ENCODE assay signal across 13 mouse cellular contexts in genomic region chr19:41344666-41345027, GRCm38 (mm10). TPM values are rescaled to one million over a fixed set of nuclear protein-coding genes. Genes with fewer than 3 reads are reported as not detected.
A peak's percentile ranks its signal among the peaks of the same experiment; 100 is the strongest.
DNase-seq lines count a peak whose midpoint lies in the region; ATAC-seq and TF ChIP-seq lines count a peak whose summit lies in the region.
"Had no signal": no experiment of that assay in that cellular context is flagged by ENCODE, and none has a peak within 500 bp of the region (broad histone marks: within the 10 kb centered on the region; RNA-seq: fewer than 3 reads in every experiment).

No protein-coding gene starts in this region.

- peaks cover 80% of the 10 kb centered on the region for H3K79me2 ChIP-seq in macrophage (ENCODE audit: inconsistent target)

- no peaks in the 10 kb centered on the region for H3K27me3 ChIP-seq in forebrain, embryonic 10.5 days (ENCODE audit: poor library complexity, severe bottlenecking)
- H3K27me3 ChIP-seq in forebrain, embryonic 15.5 days: no peaks in the 10 kb centered on the region
- no peaks in the 10 kb centered on the region for H3K27me3 ChIP-seq in midbrain, embryonic 14.5 days (ENCODE audit: control insufficient read depth, insufficient read depth, low read length)
- H3K27me3 ChIP-seq: limb, embryonic 15.5 days; midbrain, embryonic 13.5 days had no signal

- H3K36me3 ChIP-seq in forebrain, embryonic 10.5 days (replicated peaks): no peaks in the 10 kb centered on the region
- no peaks in the 10 kb centered on the region for H3K36me3 ChIP-seq in forebrain, embryonic 15.5 days
- peaks cover 7% of the 10 kb centered on the region; the same call in 1 of the 2 replicates for H3K36me3 ChIP-seq in macrophage (ENCODE audit: inconsistent target)
- H3K36me3 ChIP-seq in midbrain, embryonic 14.5 days (ENCODE audit: control insufficient read depth, insufficient read depth, low read length): no peaks in the 10 kb centered on the region
- H3K36me3 ChIP-seq: limb, embryonic 15.5 days; midbrain, embryonic 13.5 days had no signal

- 87% methylated on average over 8 of the region's 8 CpGs for WGBS in forebrain, embryonic 10.5 days
- 89% methylated on average over 8 of the region's 8 CpGs for WGBS in forebrain, embryonic 15.5 days
- 4% methylated on average over 8 of the region's 8 CpGs for WGBS in bone marrow, adult 2 months
- 5% methylated on average over 8 of the region's 8 CpGs for WGBS in macrophage (ENCODE audit: missing documents)
- 91% methylated on average over 8 of the region's 8 CpGs for WGBS in midbrain, embryonic 14.5 days

- H3K9ac ChIP-seq in forebrain, embryonic 15.5 days (replicated peaks): no peak overlapping the region
- H3K9ac ChIP-seq in midbrain, embryonic 14.5 days (replicated peaks; ENCODE audit: low read length): no peak overlapping the region
- H3K9ac ChIP-seq: limb, embryonic 15.5 days; midbrain, embryonic 13.5 days had no signal

- H3K4me1 ChIP-seq in forebrain, embryonic 10.5 days: peaks cover 35% of the 10 kb centered on the region
- peaks cover 8% of the 10 kb centered on the region for H3K4me1 ChIP-seq in forebrain, embryonic 15.5 days
- H3K4me1 ChIP-seq in bone marrow, adult 2 months (ENCODE audit: control insufficient read depth, insufficient read depth, low read length): peaks cover 13% of the 10 kb centered on the region
- no peaks in the 10 kb centered on the region for H3K4me1 ChIP-seq in midbrain, embryonic 14.5 days (ENCODE audit: control insufficient read depth, insufficient read depth, low read length)

- H3K9me3 ChIP-seq in forebrain, embryonic 10.5 days: no peaks in the 10 kb centered on the region
- H3K9me3 ChIP-seq in forebrain, embryonic 15.5 days: no peaks in the 10 kb centered on the region
- H3K9me3 ChIP-seq in midbrain, embryonic 14.5 days (ENCODE audit: control insufficient read depth, low read length): no peaks in the 10 kb centered on the region
- H3K9me3 ChIP-seq: limb, embryonic 15.5 days; midbrain, embryonic 13.5 days had no signal

- no peak for ATAC-seq in forebrain, embryonic 15.5 days (replicated peaks)
- ATAC-seq in midbrain, embryonic 14.5 days (ENCODE audit: low FRiP score, low TSS enrichment): no peak
- ATAC-seq: midbrain, embryonic 13.5 days had no signal

- H3K4me2 ChIP-seq in forebrain, embryonic 15.5 days (replicated peaks): no peak overlapping the region
- H3K4me2 ChIP-seq in midbrain, embryonic 14.5 days (ENCODE audit: low read length): no peak overlapping the region
- H3K4me2 ChIP-seq: limb, embryonic 15.5 days; midbrain, embryonic 13.5 days had no signal

- TF ChIP-seq POLR2A in bone marrow, adult 2 months (IDR thresholded peaks at IDR 0.05; ENCODE audit: borderline replicate concordance, control insufficient read depth, low read depth, low read length): no peak

- 0 out of 2 replicates have a peak overlapping the region, but pooled peaks have one; percentile 51 for H3K27ac ChIP-seq in forebrain, embryonic 10.5 days
- no peak overlapping the region for H3K27ac ChIP-seq in forebrain, embryonic 15.5 days (replicated peaks)
- peak overlapping the region; percentile 15; the same call in 1 of the 2 replicates for H3K27ac ChIP-seq in layer of hippocampus, adult 2 months
- H3K27ac ChIP-seq in bone marrow, adult 2 months (ENCODE audit: control insufficient read depth, insufficient read depth, low read depth, low read length, poor library complexity): peak overlapping the region; percentile 93
- H3K27ac ChIP-seq in macrophage: peak overlapping the region; percentile 98
- no peak overlapping the region for H3K27ac ChIP-seq in midbrain, embryonic 14.5 days (replicated peaks; ENCODE audit: low read depth, low read length)
- H3K27ac ChIP-seq: limb, embryonic 15.5 days; midbrain, embryonic 13.5 days had no signal

- TF ChIP-seq CTCF in layer of hippocampus, adult 2 months (conservative IDR thresholded peaks at IDR 0.05): no peak
- no peak for TF ChIP-seq CTCF in bone marrow, adult 2 months (IDR thresholded peaks at IDR 0.05; ENCODE audit: control insufficient read depth, insufficient read depth, low read length)

- no peak for DNase-seq in forebrain, embryonic 10.5 days (ENCODE audit: extremely low spot score, low spot score)
- no peak for DNase-seq in layer of hippocampus, adult 2 months (ENCODE audit: low spot score in 2 of 2)
- DNase-seq in layer of hippocampus, postnatal 14 days (ENCODE audit: low spot score in 2 of 2): no peak
- DNase-seq in right cerebral cortex, postnatal 25 days: no peak
- no peak for DNase-seq in midbrain, embryonic 14.5 days
- DNase-seq: adrenal gland, postnatal 25 days; cerebellum, adult 18-20 months; right cerebral cortex, postnatal 4 days had no signal

- H3K4me3 ChIP-seq in forebrain, embryonic 10.5 days: no peak overlapping the region
- no peak overlapping the region for H3K4me3 ChIP-seq in forebrain, embryonic 15.5 days
- H3K4me3 ChIP-seq in layer of hippocampus, adult 2 months: no peak overlapping the region
- peak overlapping the region; percentile 6 for H3K4me3 ChIP-seq in bone marrow, adult 2 months (replicated peaks; ENCODE audit: control insufficient read depth, low read depth, low read length)
- H3K4me3 ChIP-seq in macrophage (ENCODE audit: inconsistent target): no peak overlapping the region
- H3K4me3 ChIP-seq in midbrain, embryonic 14.5 days (replicated peaks; ENCODE audit: low read depth, low read length): no peak overlapping the region
- H3K4me3 ChIP-seq: limb, embryonic 15.5 days; midbrain, embryonic 13.5 days had no signal

RNA-seq across cellular contexts. Expression of gene Pik3ap1, which starts 40.3 kb away (rescaled TPM):
- 1.9 and 2.4 TPM in 2 replicates for polyA plus RNA-seq in forebrain, embryonic 10.5 days (2016; fragmentation: Nextera tagmentation; extraction: Ambion mirVana)
- 1.4 and 1.6 TPM in 2 replicates for polyA plus RNA-seq in forebrain, embryonic 15.5 days (2015; fragmentation: Nextera tagmentation; extraction: Ambion mirVana)
- total RNA-seq in layer of hippocampus, adult 2 months (2021): 1 to 10 TPM; 2.0 to 2.1 TPM
- 1 to 10 TPM; 1.7 to 2.2 TPM for total RNA-seq in layer of hippocampus, postnatal 14 days (2021)
- 10.0 and 19.2 TPM in 2 replicates for polyA plus RNA-seq in bone marrow, adult 2 months (2011; ENCODE audit: insufficient read depth, insufficient read length, low replicate concordance, missing spikeins)
- total RNA-seq in macrophage (2018; cell fraction: chromatin; rRNA removed): 1,000 to 10,000 TPM in 4 of 26 experiments, 100 to 1,000 TPM in 22; 407 to 1,215 (median 770) TPM
- total RNA-seq in macrophage (2018; cell fraction: cytosol; rRNA removed): 1,000 to 10,000 TPM in 2 of 26 experiments, 100 to 1,000 TPM in 24; 359 to 1,029 (median 645) TPM
- total RNA-seq in macrophage (2018; cell fraction: nucleus; rRNA removed): 100 to 1,000 TPM; 383 to 992 (median 819) TPM
- polyA plus RNA-seq in macrophage (2018): 244 to 547 TPM (median 285 TPM) in 3 replicates
- 1.1 and 2.9 TPM in 2 replicates for polyA plus RNA-seq in midbrain, embryonic 14.5 days (2014; fragmentation: Nextera tagmentation; extraction: Ambion mirVana)

Comparison
In these comparisons a context has a peak if more than half of its experiments do, and no peak if none do; other contexts are left out.
1. H3K27ac ChIP-seq: peak in forebrain, embryonic 10.5 days (single experiment), layer of hippocampus, adult 2 months (single experiment), bone marrow, adult 2 months (single experiment) and macrophage (single experiment); none in forebrain, embryonic 15.5 days (single experiment) and midbrain, embryonic 14.5 days (single experiment).
2. RNA of gene Pik3ap1, which starts 40.3 kb away (polyA plus RNA-seq): 244 to 547 TPM in macrophage; 10.0 to 19.2 TPM in bone marrow, adult 2 months, 1.1 to 2.9 TPM in midbrain, embryonic 14.5 days, 1.9 to 2.4 TPM in forebrain, embryonic 10.5 days and 1.4 to 1.6 TPM in forebrain, embryonic 15.5 days; every median in the first group is over 10 times any median in the second.